Mouse (Mus musculus): Measurements from ENCODE around the gene Tedc2. TPM values are rescaled to one million over a fixed set of nuclear protein-coding genes. Genes with fewer than 3 reads are reported as not detected.

Tedc2 gene
- polyA plus RNA-seq, 3 experiments from 2014 or later, result 7.2 to 9.5 (median 9.1) TPM

GRCm38 (mm10) chr17:24211631-24212440 lies 8.8 kb downstream of the Tedc2 start:
- ATAC-seq, result peak; percentile 68

GRCm38 (mm10) chr17:24210591-24210990 lies 10.1 kb downstream of the Tedc2 start:
- no peak for ATAC-seq

- no peak for ATAC-seq
These were observed 10.8 kb downstream of the Tedc2 start for GRCm38 (mm10) chr17:24209916-24210240.

- no peak for ATAC-seq
These were observed 11.4 kb downstream of the Tedc2 start, which contains the start of gene Ntn3 for GRCm38 (mm10) chr17:24209043-24209915. Gene Ntn3, minus strand, starts transcription at chr17:24209531.

GRCm38 (mm10) chr17:24208641-24209042 lies 12.0 kb downstream of the Tedc2 start:
- no peak for ATAC-seq

GRCm38 (mm10) chr17:24207768-24208640 lies 12.6 kb downstream of the Tedc2 start:
- ATAC-seq, result no peak

GRCm38 (mm10) chr17:24206451-24207351 lies 13.9 kb downstream of the Tedc2 start:
- peak; percentile 45 for ATAC-seq

- peak; percentile 29 for ATAC-seq
These were observed 14.7 kb downstream of the Tedc2 start for GRCm38 (mm10) chr17:24205908-24206361.

GRCm38 (mm10) chr17:24205284-24205888 lies 15.3 kb downstream of the Tedc2 start, which contains the start of gene Tbc1d24:
Gene Tbc1d24, minus strand, starts transcription at chr17:24205562.
- ATAC-seq, result peak; percentile 47

GRCm38 (mm10) chr17:24204846-24205245 lies 15.8 kb downstream of the Tedc2 start:
- no peak for ATAC-seq

- no peak for ATAC-seq
These were observed 16.8 kb downstream of the Tedc2 start for GRCm38 (mm10) chr17:24203611-24204534.

- ATAC-seq, result no peak
These were observed 17.6 kb downstream of the Tedc2 start for GRCm38 (mm10) chr17:24203068-24203467.

GRCm38 (mm10) chr17:24201092-24201491 lies 19.6 kb downstream of the Tedc2 start:
- no peak for ATAC-seq

- ATAC-seq, result no peak
These were observed 20.9 kb downstream of the Tedc2 start for GRCm38 (mm10) chr17:24199741-24200140.

GRCm38 (mm10) chr17:24199252-24199651 lies 21.4 kb downstream of the Tedc2 start:
- no peak for ATAC-seq

GRCm38 (mm10) chr17:24197032-24197824 lies 23.4 kb downstream of the Tedc2 start:
- ATAC-seq, result no peak

GRCm38 (mm10) chr17:24195349-24195748 lies 25.3 kb downstream of the Tedc2 start:
- ATAC-seq, result no peak

GRCm38 (mm10) chr17:24193769-24194168 lies 26.9 kb downstream of the Tedc2 start:
- no peak for ATAC-seq

- no peak for ATAC-seq
These were observed 27.4 kb downstream of the Tedc2 start for GRCm38 (mm10) chr17:24193268-24193667.

Data from inflammation-experienced regulatory T-cells, adult 6 months (primary cell).